Mouse (Mus musculus) heart, postnatal 14 days (tissue): ENCODE measurements around the gene Gkn1. TPM values are rescaled to one million over a fixed set of nuclear protein-coding genes. Genes with fewer than 3 reads are reported as not detected.

ENCODE experiments used
- DNase-seq, 2 experiments: peaks; one replicate each; pipeline ENCODE4 v3.0.0; 2021 to 2022
- intact Hi-C: fragments of 180-260 bp; cut with DNase I; formaldehyde crosslinking; loops from one replicate; pipeline ENCODE4 v1.15.1; 2025
- total RNA-seq, 2 experiments: library from RNA; stranded (reverse); gene quantifications; 2 replicates each; pipeline ENCODE4 v1.2.3; 2021

The Gkn1 gene
- total RNA-seq, 2 experiments from 2014 or later, result not detected

- DNase-seq, result no peak
- intact Hi-C loops, result no loop called here
These were observed 22.2 kb downstream of the Gkn1 start for GRCm38 (mm10) chr6:87328265-87329173.

GRCm38 (mm10) chr6:87326932-87327331 is 23.8 kb downstream of the Gkn1 start:
- intact Hi-C loops, result no loop called here
- no peak for DNase-seq

- intact Hi-C loops, result loop anchor here (1.0 kb wide), 1 partner anchor 222 kb away; no protein-coding TSS in a partner anchor
- DNase-seq, result peak in 1 of 2 experiments; percentile 59
These were observed 27.4 kb downstream of the Gkn1 start for GRCm38 (mm10) chr6:87323381-87323780.

- intact Hi-C loops, result no loop called here
- DNase-seq, result no peak
These were observed 32.1 kb downstream of the Gkn1 start for GRCm38 (mm10) chr6:87318651-87319050.

- intact Hi-C loops, result no loop called here
- peak in 1 of 2 experiments; percentile 42 for DNase-seq
These were observed 33.8 kb downstream of the Gkn1 start for GRCm38 (mm10) chr6:87316966-87317365.

- DNase-seq, result no peak
- intact Hi-C loops, result no loop called here
These were observed 38.0 kb downstream of the Gkn1 start for GRCm38 (mm10) chr6:87312761-87313160.

- intact Hi-C loops, result no loop called here
- DNase-seq, result no peak
These were observed 46.3 kb downstream of the Gkn1 start for GRCm38 (mm10) chr6:87304486-87304885.

- intact Hi-C loops, result no loop called here
- DNase-seq, result no peak
These were observed 48.0 kb downstream of the Gkn1 start for GRCm38 (mm10) chr6:87302746-87303145.

- DNase-seq, result no peak
- intact Hi-C loops, result no loop called here
These were observed 48.8 kb downstream of the Gkn1 start for GRCm38 (mm10) chr6:87301991-87302390.

Other genes with a start within 250 kb of the Gkn1 start
- gene D6Ertd527e, start 246.2 kb downstream of the Gkn1 start, total RNA-seq, result not detected
- gene Antxr1, start 15.1 kb downstream of the Gkn1 start, total RNA-seq, result 10 to 100 TPM; 19.4 to 19.5 TPM
- gene Gkn2, start 22.4 kb upstream of the Gkn1 start, total RNA-seq, result not detected
- gene Gkn3, start 38.0 kb upstream of the Gkn1 start, total RNA-seq, result 1 to 10 TPM; 1.1 to 1.7 TPM
- 10 to 100 TPM; 20.6 to 49.0 TPM for gene Bmp10, start 78.1 kb upstream of the Gkn1 start, total RNA-seq
- gene Arhgap25, start 182.3 kb upstream of the Gkn1 start, total RNA-seq, result 1 to 10 TPM; 5.1 to 5.8 TPM
- under 1 TPM; 0.50 to 0.63 TPM for gene Prokr1, start 239.8 kb upstream of the Gkn1 start, total RNA-seq